Mouse (Mus musculus): ENCODE data around the gene Klc4.

Gene Klc4

DNA sequence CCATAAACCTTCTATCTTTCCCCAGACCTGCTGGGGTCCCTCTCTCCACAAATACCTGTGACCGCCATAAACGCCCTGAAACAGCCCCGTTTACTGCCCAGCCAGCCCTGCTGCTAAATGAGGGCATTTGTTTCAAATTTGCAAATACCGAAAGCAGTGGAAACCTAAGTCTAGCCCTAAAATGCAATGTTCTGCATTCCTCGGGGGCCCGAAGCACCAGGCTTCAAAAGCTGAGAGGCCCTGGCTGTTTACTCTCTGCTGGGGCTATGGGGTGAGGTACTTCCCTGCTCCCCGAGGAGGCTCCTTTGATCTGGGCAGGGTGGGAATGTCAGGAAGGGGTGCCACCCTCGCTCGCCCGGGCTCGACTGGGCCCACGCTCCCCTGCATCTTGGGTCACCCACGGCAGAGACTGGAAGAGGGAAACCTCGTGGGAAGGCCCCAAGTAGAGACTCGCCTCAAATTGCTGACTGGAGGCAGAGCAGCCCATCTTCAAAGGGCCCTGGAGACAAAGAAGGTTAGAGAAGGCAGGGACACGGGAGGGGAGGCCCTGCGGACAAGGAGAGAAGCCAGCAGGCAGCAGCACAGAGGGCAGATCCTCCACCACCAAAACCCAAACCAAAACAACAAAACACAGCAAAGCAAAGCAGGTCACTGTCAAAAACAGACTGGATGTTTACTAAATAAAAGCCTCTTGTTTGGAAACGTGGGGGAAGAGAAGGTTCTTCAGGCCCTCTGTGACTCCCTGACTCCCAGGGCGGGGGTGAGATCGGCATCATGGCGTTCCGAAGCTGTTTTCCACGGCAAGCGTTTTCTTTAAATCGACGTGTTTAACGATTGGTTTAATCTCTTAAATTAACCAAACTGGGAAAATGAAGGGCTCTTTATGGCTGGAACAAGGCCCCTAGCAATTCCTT, 26.8 kb downstream of the Klc4 start:
- ChIA-PET CTCF (interaction anchor here in 1 of 4 experiments (0.6 kb wide), 1 partner anchor 1150 kb away, joined by 4 read pairs; no protein-coding TSS in a partner anchor), POLR2A (interaction anchor here in 3 of 4 experiments (0.8 to 5.2 kb wide), 12 partner anchors 9 to 116 kb away, joined by 3 to 35 read pairs (median 3); partner anchors contain the start of gene Ptk7 (in 2 of the 3))

DNA sequence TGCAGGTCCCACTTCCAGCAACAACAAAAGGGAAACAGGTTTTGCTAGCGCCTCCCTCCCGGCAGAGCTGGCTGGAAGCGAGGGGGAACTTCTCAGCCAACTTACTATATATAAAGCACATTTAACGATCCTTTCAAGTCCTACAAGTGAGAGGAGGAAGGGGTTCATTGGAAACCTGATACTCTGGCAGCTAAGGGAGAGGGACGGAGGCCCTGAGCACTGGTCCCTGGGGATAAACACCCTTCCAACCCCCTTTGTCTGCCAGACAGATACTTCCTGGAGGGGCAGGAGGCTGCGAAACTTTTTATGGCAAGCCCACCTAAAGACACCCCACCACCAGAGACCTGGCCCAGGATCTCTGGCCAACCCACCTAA, 27.4 kb downstream of the Klc4 start:
- ChIA-PET POLR2A (interaction anchor here (0.6 to 5.2 kb wide), 14 partner anchors 9 to 341 kb away, joined by 3 to 35 read pairs (median 3); partner anchors contain the start of gene Ptk7 (in 2 of the 4)), CTCF (interaction anchor here in 1 of 4 experiments (0.6 kb wide), 1 partner anchor 1151 kb away, joined by 4 read pairs; no protein-coding TSS in a partner anchor)

GRCm38 (mm10) chr17:46617799-46618198, 28.0 kb downstream of the Klc4 start:
- CTCF ChIA-PET = interaction anchor here in 2 of 4 experiments (0.6 to 1.8 kb wide), 2 partner anchors 11 to 273 kb away, joined by 3 read pairs; partner anchors contain the start of gene Tbcc (in 1 of the 2)
- POLR2A ChIA-PET = interaction anchor here in 3 of 4 experiments (0.6 to 5.2 kb wide), 14 partner anchors 8 to 341 kb away, joined by 3 to 35 read pairs (median 3); partner anchors contain the start of gene Ptk7 (in 3 of the 3)

DNA sequence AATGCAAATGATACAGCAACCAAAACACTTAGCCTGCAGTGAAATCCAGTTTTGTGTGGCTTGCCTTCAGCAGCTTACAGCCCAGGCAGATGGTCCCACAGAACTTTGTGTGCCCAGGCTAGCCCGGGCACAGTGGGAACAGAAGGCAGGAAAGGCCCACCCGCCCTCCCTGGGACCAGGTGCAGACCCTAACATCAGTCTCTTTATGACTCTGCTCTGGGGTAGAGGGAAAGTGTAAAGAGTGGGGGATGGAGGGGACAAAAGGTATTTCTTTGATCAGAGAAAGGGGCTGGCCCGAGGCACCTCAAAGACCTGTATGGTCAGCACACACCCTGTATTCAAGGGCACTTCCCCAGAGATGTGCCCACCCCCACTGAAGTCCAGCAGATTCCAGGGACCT, 32.6 kb downstream of the Klc4 start:
- ChIA-PET POLR2A (interaction anchor here (0.6 to 3.3 kb wide), 13 partner anchors 9 to 971 kb away, joined by 3 to 12 read pairs (median 3); partner anchors contain the start of gene Ptk7 (in 2 of the 4)), CTCF (interaction anchor here in 3 of 4 experiments (0.6 to 1.4 kb wide), 4 partner anchors 12 to 40 kb away, joined by 3 to 11 read pairs (median 4); no protein-coding TSS in a partner anchor)

GRCm38 (mm10) chr17:46612820-46613219, 33.0 kb downstream of the Klc4 start:
- POLR2A ChIA-PET = interaction anchor here (0.6 to 1.9 kb wide), 10 partner anchors 9 to 971 kb away, joined by 3 to 6 read pairs (median 4); partner anchors contain the start of genes Ppp2r5d (in 1 of the 4) and Ptk7 (in 1 of the 4)
- CTCF ChIA-PET = interaction anchor here in 3 of 4 experiments (0.6 to 1.4 kb wide), 4 partner anchors 24 to 240 kb away, joined by 3 to 11 read pairs (median 4); no protein-coding TSS in a partner anchor

- CTCF ChIA-PET = interaction anchor here (0.6 to 1.4 kb wide), 5 partner anchors 25 to 240 kb away, joined by 3 to 4 read pairs (median 3); no protein-coding TSS in a partner anchor
- POLR2A ChIA-PET = interaction anchor here in 3 of 4 experiments (0.8 to 1.9 kb wide), 7 partner anchors 8 to 970 kb away, joined by 3 to 6 read pairs (median 4); partner anchors contain the start of genes Ppp2r5d (in 1 of the 3) and Ptk7 (in 1 of the 3)
These were observed 33.6 kb downstream of the Klc4 start for GRCm38 (mm10) chr17:46612189-46612588.

DNA sequence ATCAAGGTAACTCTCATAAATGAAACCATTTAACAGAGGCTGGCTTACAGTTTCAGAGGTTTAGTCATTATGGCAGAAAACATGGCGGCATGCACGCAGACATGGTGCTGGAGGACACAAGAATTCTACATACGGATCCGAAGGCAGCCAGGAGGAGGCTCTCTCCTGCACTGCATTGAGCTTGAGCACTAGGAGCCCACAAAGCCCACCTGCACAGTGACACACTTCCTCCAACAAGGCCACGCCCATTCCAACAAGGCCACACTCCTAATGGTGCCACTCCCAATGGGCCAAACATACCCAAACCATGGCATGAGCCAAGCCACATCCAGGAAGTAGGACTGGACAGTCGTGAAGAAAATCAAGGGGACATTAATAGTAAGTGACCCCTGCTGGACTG, 34.5 kb downstream of the Klc4 start:
- CTCF ChIA-PET = interaction anchor here in 3 of 4 experiments (0.6 to 2.5 kb wide), 7 partner anchors 11 to 994 kb away, joined by 3 to 9 read pairs (median 4); partner anchors contain the start of gene Mea1 (in 1 of the 3)
- POLR2A ChIA-PET = interaction anchor here in 2 of 4 experiments (0.5 to 1.9 kb wide), 13 partner anchors 9 to 243 kb away, joined by 3 to 8 read pairs (median 3); partner anchors contain the start of genes Ppp2r5d (in 1 of the 2) and Rrp36 (in 1 of the 2)

GRCm38 (mm10) chr17:46609721-46610514, 35.9 kb downstream of the Klc4 start:
- ChIA-PET CTCF (interaction anchor here in 2 of 4 experiments (0.5 to 2.5 kb wide), 5 partner anchors 9 to 287 kb away, joined by 3 to 9 read pairs (median 4); no protein-coding TSS in a partner anchor), POLR2A (interaction anchor here (0.6 to 2.1 kb wide), 39 partner anchors 8 to 1390 kb away, joined by 3 to 12 read pairs (median 3); partner anchors contain the start of genes Ppp2r5d (in 2 of the 4), Ptk7 (in 2 of the 4) and Cnpy3 (in 1 of the 4))

GRCm38 (mm10) chr17:46605987-46606386, 39.8 kb downstream of the Klc4 start:
- ChIA-PET CTCF (interaction anchor here in 2 of 4 experiments (0.6 kb wide), 2 partner anchors 25 to 82 kb away, joined by 3 to 5 read pairs; no protein-coding TSS in a partner anchor), POLR2A (interaction anchor here in 2 of 4 experiments (0.6 to 2.0 kb wide), 12 partner anchors 10 to 1013 kb away, joined by 3 to 6 read pairs (median 3); partner anchors contain the start of gene Ptk7 (in 2 of the 2))

DNA sequence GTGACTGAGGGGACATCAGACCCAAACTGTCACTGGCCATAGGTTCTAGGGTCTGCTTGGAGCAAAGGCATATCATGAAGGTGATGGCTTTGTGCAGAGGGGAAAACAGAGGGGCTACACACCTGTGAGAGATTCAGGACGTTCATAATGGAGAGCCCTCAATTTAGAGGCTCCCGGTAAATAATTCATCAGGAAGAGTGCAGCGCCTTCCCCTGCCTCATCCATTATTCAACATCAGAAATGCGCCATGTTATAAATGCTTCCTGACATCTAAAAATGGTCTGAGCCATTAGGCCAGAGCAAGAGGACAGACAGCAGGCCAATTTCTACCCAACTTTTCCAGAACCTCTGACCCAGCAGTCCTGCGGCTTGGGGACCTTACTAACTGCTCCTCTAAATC, 40.7 kb downstream of the Klc4 start:
- POLR2A ChIA-PET = interaction anchor here in 2 of 4 experiments (0.6 to 2.0 kb wide), 9 partner anchors 9 to 100 kb away, joined by 3 to 5 read pairs (median 3); partner anchors contain the start of genes Cul9 (in 1 of the 2), Ppp2r5d (in 1 of the 2) and Ptk7 (in 1 of the 2)
- CTCF ChIA-PET = no interaction called here

DNA sequence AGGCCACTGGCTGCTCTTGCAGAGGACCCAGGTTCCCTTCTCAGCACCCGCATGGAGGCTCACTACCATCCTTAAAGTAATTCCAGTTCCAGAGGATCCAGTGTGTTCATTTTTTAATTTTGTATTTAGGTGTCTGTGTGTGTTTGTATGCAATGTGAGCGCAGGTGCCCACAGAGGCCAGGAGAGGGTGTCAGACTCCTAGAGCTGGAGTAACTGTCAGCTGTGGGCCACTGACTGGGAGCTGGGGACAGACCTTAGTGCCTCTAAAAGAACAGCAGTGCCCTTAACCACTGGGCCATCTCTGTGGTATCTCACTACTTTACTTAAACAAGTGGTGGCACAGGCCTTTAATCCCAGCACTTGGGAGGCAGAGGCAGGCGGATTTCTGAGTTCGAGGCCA, 42.6 kb downstream of the Klc4 start:
- ChIA-PET POLR2A (interaction anchor here in 2 of 4 experiments (1.2 to 1.5 kb wide), 5 partner anchors 10 to 102 kb away, joined by 3 to 6 read pairs (median 3); partner anchors contain the start of gene Ppp2r5d (in 1 of the 2)), CTCF (interaction anchor here in 3 of 4 experiments (0.6 to 1.5 kb wide), 6 partner anchors 20 to 140 kb away, joined by 3 to 5 read pairs (median 4); no protein-coding TSS in a partner anchor)

GRCm38 (mm10) chr17:46602212-46602611, 43.6 kb downstream of the Klc4 start:
- POLR2A ChIA-PET = interaction anchor here in 2 of 4 experiments (0.7 to 2.6 kb wide), 10 partner anchors 9 to 256 kb away, joined by 3 to 11 read pairs (median 4); partner anchors contain the start of genes Bicral (in 1 of the 2) and Ppp2r5d (in 1 of the 2)
- CTCF ChIA-PET = interaction anchor here in 2 of 4 experiments (0.6 to 1.4 kb wide), 3 partner anchors 13 to 31 kb away, joined by 3 to 5 read pairs (median 3); no protein-coding TSS in a partner anchor

DNA sequence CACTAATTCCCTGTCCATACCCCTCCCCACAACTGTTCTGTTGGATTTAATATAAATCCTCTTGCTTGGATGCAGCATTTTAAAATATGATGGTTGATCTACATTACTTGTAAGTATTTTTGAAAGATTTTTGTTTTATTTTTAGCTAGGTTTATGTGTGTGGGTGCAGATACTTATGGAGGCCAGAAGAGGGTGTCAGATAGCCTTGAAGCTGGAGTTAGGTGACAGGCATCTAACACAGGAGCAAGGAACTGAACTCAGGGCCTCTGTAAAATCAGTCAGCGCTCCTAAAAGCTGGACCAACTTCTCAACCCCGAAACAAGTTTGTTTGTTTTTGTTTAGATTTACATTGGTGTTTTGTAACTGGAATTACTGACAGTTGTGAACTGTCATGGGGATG, 45.3 kb downstream of the Klc4 start:
- POLR2A ChIA-PET = interaction anchor here (0.5 to 2.6 kb wide), 18 partner anchors 9 to 436 kb away, joined by 3 to 11 read pairs (median 4); partner anchors contain the start of genes Abcc10 (in 1 of the 4) and Ppp2r5d (in 1 of the 4)

GRCm38 (mm10) chr17:46598963-46599362, 46.9 kb downstream of the Klc4 start:
- ChIA-PET POLR2A (interaction anchor here in 3 of 4 experiments (0.5 to 2.0 kb wide), 6 partner anchors 9 to 502 kb away, joined by 3 to 6 read pairs (median 3); no protein-coding TSS in a partner anchor), CTCF (interaction anchor here in 2 of 4 experiments (0.6 to 0.7 kb wide), 5 partner anchors 33 to 990 kb away, joined by 3 to 7 read pairs (median 3); no protein-coding TSS in a partner anchor)

More for the DNA sequence above, 45.3 kb downstream of the Klc4 start:
- CTCF ChIA-PET = interaction anchor here (0.6 to 1.5 kb wide), 21 partner anchors 9 to 1215 kb away, joined by 3 to 11 read pairs (median 3); partner anchors contain the start of gene Ptk7 (in 1 of the 4)

DNA sequence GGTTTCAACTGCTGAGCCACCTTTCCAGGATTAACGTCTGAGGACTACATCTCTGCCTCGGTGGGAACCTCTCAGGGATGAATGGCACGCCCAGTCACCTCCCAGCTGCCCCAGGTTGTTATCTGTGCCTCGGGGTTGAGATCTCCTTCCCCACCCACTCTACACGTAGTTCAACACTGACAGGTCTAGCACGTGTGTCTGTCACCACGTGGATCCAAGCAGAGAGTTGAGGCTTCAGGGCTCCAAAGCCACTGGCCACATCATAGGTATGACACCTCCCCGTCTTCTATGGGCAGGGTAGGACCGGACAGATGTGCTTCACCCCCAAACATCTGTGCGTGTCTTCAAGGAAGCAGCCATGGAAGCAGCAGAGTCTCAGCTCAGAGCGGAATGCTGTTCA, 47.9 kb downstream of the Klc4 start:
- ChIA-PET POLR2A (interaction anchor here in 2 of 4 experiments (1.6 to 2.1 kb wide), 4 partner anchors 10 to 45 kb away, joined by 3 to 7 read pairs (median 6); no protein-coding TSS in a partner anchor), CTCF (interaction anchor here in 2 of 4 experiments (0.5 to 0.8 kb wide), 2 partner anchors 39 to 71 kb away, joined by 5 to 7 read pairs; no protein-coding TSS in a partner anchor)

DNA sequence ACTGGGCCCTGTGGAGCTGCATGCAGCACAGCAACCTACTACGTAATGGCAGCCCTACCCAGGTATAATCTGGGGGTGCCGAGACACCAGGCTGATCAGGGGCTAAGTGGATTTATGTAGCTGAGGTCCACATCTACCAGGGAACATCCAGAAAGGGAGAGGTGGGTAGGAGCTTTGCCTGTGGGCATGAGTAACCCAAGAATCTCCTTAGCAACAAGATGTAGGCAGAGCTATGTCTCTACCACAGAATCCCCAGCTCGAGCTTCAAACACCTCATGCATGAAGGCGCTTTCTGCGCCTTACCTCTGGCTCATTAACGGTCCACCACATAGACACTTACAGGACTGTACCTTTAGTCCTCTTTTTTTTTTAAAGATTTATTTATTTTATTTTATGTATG, 50.5 kb downstream of the Klc4 start:
- ChIA-PET POLR2A (interaction anchor here in 2 of 4 experiments (0.8 to 2.1 kb wide), 14 partner anchors 11 to 162 kb away, joined by 3 to 9 read pairs (median 4); partner anchors contain the start of genes Klhdc3 (in 1 of the 2), Ptk7 (in 1 of the 2) and Rrp36 (in 1 of the 2)), CTCF (interaction anchor here (0.6 to 1.5 kb wide), 11 partner anchors 19 to 1414 kb away, joined by 3 to 5 read pairs (median 4); partner anchors contain the start of gene Ppp2r5d (in 1 of the 4))
